Mouse (Mus musculus) cerebellum, adult 2 months (tissue): ENCODE data around the gene Asgr1. TPM values are rescaled to one million over a fixed set of nuclear protein-coding genes. Genes with fewer than 3 reads are reported as not detected.

ENCODE experiments used
- DNase-seq, 2 experiments: peaks; one replicate each; pipeline ENCODE4 v3.0.0; 2021
- H3K27ac ChIP-seq: fragments of 200-500 bp; 2 replicates; pipeline ENCODE4 v1.5.1; 2012; ENCODE audit warnings: low read length, control low read depth, inconsistent platforms; ENCODE audit not compliant: insufficient read depth
- H3K27me3 ChIP-seq: fragments of 200-500 bp; 2 replicates; pipeline ENCODE4 v1.6.1; 2012; ENCODE audit warnings: inconsistent platforms, mild to moderate bottlenecking, low read length, moderate library complexity; ENCODE audit not compliant: control insufficient read depth, insufficient read depth
- H3K4me1 ChIP-seq: fragments of 200-500 bp; 2 replicates; pipeline ENCODE4 v1.6.1; 2011; ENCODE audit warnings: low read length; ENCODE audit not compliant: control insufficient read depth, insufficient read depth
- H3K4me3 ChIP-seq: fragments of 200-500 bp; replicated peaks from 2 replicates; pipeline ENCODE3; 2011; ENCODE audit warnings: mild to moderate bottlenecking, low read depth, low read length, control low read depth; ENCODE audit not compliant: insufficient read depth
- CTCF ChIP-seq: fragments of 200-500 bp; IDR thresholded peaks from 2 replicates; pipeline ENCODE4 v1.5.1; 2011; ENCODE audit warnings: low read depth, mild to moderate bottlenecking, control low read depth, low read length, moderate library complexity, borderline replicate concordance; ENCODE audit not compliant: insufficient read depth
- POLR2A ChIP-seq: fragments of 200-500 bp; IDR thresholded peaks from 2 replicates; pipeline ENCODE4 v1.6.1; 2011; ENCODE audit warnings: low read length, control low read depth, borderline replicate concordance; ENCODE audit not compliant: insufficient read depth
- WGBS: fragments of 180-500 bp; shearing (Covaris S2); methylation state at CpG from one replicate; pipeline ENCODE4 v1.1.7; 2018; 5-methylcytosine and 5-hydroxymethylcytosine counted together
- polyA plus RNA-seq: library from polyadenylated mRNA; depleted of rRNA; stranded (reverse); fragments of >200 nt; gene quantifications from 2 replicates; pipeline ENCODE4 v1.2.3, GENCODE M21; 2012

The Asgr1 gene
- polyA plus RNA-seq, 1 experiment: 13.8 TPM

DNA sequence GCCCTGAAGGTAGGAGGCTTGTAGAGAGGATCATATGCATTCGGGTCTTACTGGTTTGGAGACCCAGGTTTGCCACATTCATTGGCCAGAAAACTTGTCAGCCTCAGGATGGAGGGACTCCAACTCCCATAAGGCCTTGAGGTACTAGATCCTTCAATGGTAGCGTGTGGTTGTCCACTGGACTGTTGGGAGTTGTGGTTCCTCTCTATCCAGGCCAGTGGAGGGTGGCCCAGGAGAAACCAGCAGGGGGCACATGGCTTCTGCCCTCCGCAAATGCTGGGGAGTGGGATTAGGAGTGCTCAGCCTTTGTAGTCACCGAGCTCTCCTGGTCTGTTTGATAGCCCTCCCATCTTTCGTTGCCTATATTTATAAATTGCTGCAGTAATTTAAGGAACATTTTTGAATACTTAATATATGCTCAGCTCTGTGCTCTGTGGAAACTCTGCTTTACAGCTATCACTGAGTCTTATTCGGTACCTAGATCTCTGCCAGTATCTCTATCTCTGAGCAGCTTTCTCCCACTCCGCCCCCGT, 33.1 kb upstream of the Asgr1 start:
- TF ChIP-seq CTCF (0 out of 2 replicates have a peak, but pooled peaks have one; percentile 21), POLR2A (no peak)
- WGBS: 0% methylated on average over 8 of the region's 8 CpGs
- H3K27ac ChIP-seq: no peak overlapping the region
- no peaks in the 10 kb centered on the region for H3K27me3 ChIP-seq
- H3K4me3 ChIP-seq: peak overlapping the region; percentile 67
- H3K4me1 ChIP-seq: peaks cover 15% of the 10 kb centered on the region
- DNase-seq: peak; percentile 77 to 86

GRCm38 (mm10) chr11:70021264-70022132, 32.4 kb upstream of the Asgr1 start:
- Histone ChIP-seq H3K4me3 (peak overlapping the region; percentile 67), H3K27me3 (no peaks in the 10 kb centered on the region), H3K27ac (no peak overlapping the region), H3K4me1 (peaks cover 15% of the 10 kb centered on the region)
- TF ChIP-seq POLR2A (no peak), CTCF (no peak)
- DNase-seq: peak; percentile 95
- under 1% methylated on average over 40 of the region's 40 CpGs for WGBS

GRCm38 (mm10) chr11:70023481-70024150, 30.3 kb upstream of the Asgr1 start:
- 7% methylated on average over 24 of the region's 29 CpGs for WGBS
- Histone ChIP-seq H3K27ac (no peak overlapping the region), H3K4me1 (peaks cover 14% of the 10 kb centered on the region; the same call in 1 of the 2 replicates), H3K27me3 (no peaks in the 10 kb centered on the region), H3K4me3 (peak overlapping the region; percentile 51)
- no peak for DNase-seq
- TF ChIP-seq POLR2A (no peak), CTCF (no peak)

DNA sequence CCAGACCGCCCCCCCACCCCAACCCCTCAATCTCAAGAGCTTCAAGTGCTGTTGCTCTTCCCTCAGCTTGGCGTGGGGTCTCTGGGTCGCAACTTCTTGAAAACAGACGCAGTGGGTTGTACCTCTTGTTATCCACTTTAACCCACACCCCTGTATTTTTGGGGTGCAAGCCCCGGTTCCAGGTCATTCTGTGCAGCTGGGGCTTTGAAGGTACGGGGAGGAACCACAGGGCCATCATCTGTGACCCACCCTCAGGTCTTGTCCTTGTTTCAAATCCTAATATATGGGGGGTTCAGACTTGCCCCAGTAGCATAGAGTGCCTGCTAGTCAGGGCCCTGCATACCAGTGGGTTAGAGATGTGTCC, 29.8 kb upstream of the Asgr1 start:
- peaks cover 14% of the 10 kb centered on the region; the same call in 1 of the 2 replicates for H3K4me1 ChIP-seq
- no peak for TF ChIP-seq CTCF
- no peak for TF ChIP-seq POLR2A
- 11% methylated on average over 6 of the region's 6 CpGs for WGBS
- H3K27me3 ChIP-seq: no peaks in the 10 kb centered on the region
- H3K27ac ChIP-seq: peak overlapping the region; percentile 25; the same call in 1 of the 2 replicates
- no peak for DNase-seq
- H3K4me3 ChIP-seq: peak overlapping the region; percentile 51

DNA sequence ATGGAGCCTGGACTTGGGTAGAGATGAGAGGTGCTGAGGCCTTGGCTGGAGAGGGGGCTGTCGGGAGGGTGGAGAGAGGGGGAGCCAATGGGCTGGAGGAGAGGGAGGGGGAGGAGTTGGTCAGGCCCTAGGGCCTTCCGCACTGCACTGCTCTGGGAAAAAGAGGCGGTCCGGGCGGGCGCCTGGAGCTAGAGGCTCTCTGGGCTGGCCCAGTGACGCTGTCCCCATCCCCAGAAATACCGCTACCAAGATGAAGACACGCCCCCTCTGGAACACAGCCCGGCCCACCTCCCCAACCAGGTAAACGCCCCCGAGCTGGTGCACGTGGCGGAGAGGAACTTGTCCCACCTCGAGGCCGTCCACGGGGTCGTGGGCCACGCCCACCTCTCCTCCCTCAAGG, 27.2 kb upstream of the Asgr1 start:
- WGBS: 4% methylated on average over 19 of the region's 19 CpGs
- peak overlapping the region; percentile 56 for H3K4me3 ChIP-seq
- peak; percentile 45 to 53 for DNase-seq
- no peak for TF ChIP-seq POLR2A
- no peak for TF ChIP-seq CTCF
- peak overlapping the region; percentile 78 for H3K27ac ChIP-seq
- no peaks in the 10 kb centered on the region for H3K27me3 ChIP-seq
- H3K4me1 ChIP-seq: peaks cover 19% of the 10 kb centered on the region; the same call in 1 of the 2 replicates

DNA sequence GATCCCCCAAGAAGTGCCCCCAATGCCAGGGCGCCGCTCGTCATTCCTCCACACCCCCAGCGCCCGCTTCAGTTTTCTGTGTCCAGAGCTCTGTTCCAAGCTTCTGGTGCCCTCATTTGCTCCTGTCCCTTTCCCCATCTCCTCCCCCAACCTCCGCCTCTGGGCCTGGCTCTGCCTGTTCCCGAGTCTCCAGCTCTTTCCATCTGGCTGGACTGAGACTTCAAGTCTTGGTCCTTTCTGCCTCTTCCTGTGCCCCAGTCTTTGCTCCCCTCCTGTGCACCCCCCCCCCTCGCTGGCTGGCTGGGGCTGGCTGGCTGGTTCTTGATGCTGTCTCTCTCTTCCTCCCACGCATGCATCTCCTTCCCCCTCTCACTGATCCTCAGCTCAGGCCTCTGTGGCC, 26.5 kb upstream of the Asgr1 start:
- peak overlapping the region; percentile 56 for H3K4me3 ChIP-seq

GRCm38 (mm10) chr11:70028401-70029129, 25.3 kb upstream of the Asgr1 start:
- Histone ChIP-seq H3K4me1 (peaks cover 19% of the 10 kb centered on the region; the same call in 1 of the 2 replicates), H3K27ac (peak overlapping the region; percentile 41), H3K4me3 (peak overlapping the region; percentile 53), H3K27me3 (no peaks in the 10 kb centered on the region)
- WGBS: 17% methylated on average over 12 of the region's 12 CpGs
- TF ChIP-seq POLR2A (no peak), CTCF (no peak)
- peak in 1 of 2 experiments; percentile 36 for DNase-seq

More for the DNA sequence above, 26.5 kb upstream of the Asgr1 start:
- peaks cover 19% of the 10 kb centered on the region; the same call in 1 of the 2 replicates for H3K4me1 ChIP-seq
- DNase-seq: peak; percentile 73 to 78
- TF ChIP-seq CTCF: no peak
- TF ChIP-seq POLR2A: no peak
- peak overlapping the region; percentile 78 for H3K27ac ChIP-seq
- H3K27me3 ChIP-seq: no peaks in the 10 kb centered on the region
- 4% methylated on average over 9 of the region's 9 CpGs for WGBS
